In genomic region chr7:6729061-6729817, GRCm38 (mm10) we compare ENCODE assay signal across 8 mouse cellular contexts. TPM values are rescaled to one million over a fixed set of nuclear protein-coding genes. Genes with fewer than 3 reads are reported as not detected.
A peak's percentile ranks its signal among the peaks of the same experiment; 100 is the strongest.
DNase-seq lines count a peak whose midpoint lies in the region; ATAC-seq lines count a peak whose summit lies in the region.

No protein-coding gene starts in this region.

- 47% methylated on average over 37 of the region's 37 CpGs for WGBS in hindbrain, embryonic 10.5 days
- 43% methylated on average over 37 of the region's 37 CpGs for WGBS in lung, embryonic 15.5 days

- peak overlapping the region; percentile 62 for H3K4me3 ChIP-seq in hindbrain, embryonic 10.5 days
- peak overlapping the region; percentile 57 for H3K4me3 ChIP-seq in lung, embryonic 15.5 days

- peak overlapping the region; percentile 53 for H3K9ac ChIP-seq in lung, embryonic 15.5 days

- no peaks in the 10 kb centered on the region for H3K27me3 ChIP-seq in hindbrain, embryonic 10.5 days (ENCODE audit: insufficient read depth, poor library complexity, severe bottlenecking)
- no peaks in the 10 kb centered on the region for H3K27me3 ChIP-seq in lung, embryonic 15.5 days

- peak; percentile 66 for ATAC-seq in lung, embryonic 15.5 days (ENCODE audit: borderline replicate concordance, extremely low read depth, low FRiP score, low TSS enrichment)

- peak; percentile 10 for DNase-seq in T-cell, adult 2 months (ENCODE audit: low spot score)
- DNase-seq in cerebellum, postnatal 10 days: peak; percentile 98 to 99
- peak; percentile 91 to 95 for DNase-seq in frontal cortex, postnatal 10 days (ENCODE audit: low spot score in 2 of 2)
- DNase-seq in hindbrain, embryonic 10.5 days (ENCODE audit: low spot score): peak; percentile 94
- DNase-seq in layer of hippocampus, adult 9-11 months: peak; percentile 97
- DNase-seq in ovary, postnatal 10 days (ENCODE audit: low spot score): peak; percentile 58
- DNase-seq in thymus, postnatal 4 days: peak; percentile 66

- peaks cover 13% of the 10 kb centered on the region for H3K36me3 ChIP-seq in hindbrain, embryonic 10.5 days
- H3K36me3 ChIP-seq in lung, embryonic 15.5 days: peaks cover 11% of the 10 kb centered on the region; the same call in 1 of the 2 replicates

- H3K4me2 ChIP-seq in lung, embryonic 15.5 days: peak overlapping the region; percentile 59

- H3K4me1 ChIP-seq in hindbrain, embryonic 10.5 days (replicated peaks): peaks cover 7% of the 10 kb centered on the region; the same call in 1 of the 2 replicates
- H3K4me1 ChIP-seq in lung, embryonic 15.5 days: no peaks in the 10 kb centered on the region

- H3K27ac ChIP-seq in hindbrain, embryonic 10.5 days: peak overlapping the region; percentile 90
- H3K27ac ChIP-seq in lung, embryonic 15.5 days: peak overlapping the region; percentile 95

- peaks cover 42% of the 10 kb centered on the region for H3K9me3 ChIP-seq in hindbrain, embryonic 10.5 days
- H3K9me3 ChIP-seq in lung, embryonic 15.5 days: peaks cover 18% of the 10 kb centered on the region; the same call in 1 of the 2 replicates

RNA-seq across cellular contexts. Expression of gene Peg3, which starts 1.0 kb away (rescaled TPM):
- polyA plus RNA-seq in hindbrain, embryonic 10.5 days (2016; fragmentation: Nextera tagmentation; extraction: Ambion mirVana): 75.5 and 94.5 TPM in 2 replicates
- 117 and 127 TPM in 2 replicates for polyA plus RNA-seq in lung, embryonic 15.5 days (2015; fragmentation: Nextera tagmentation; extraction: Ambion mirVana)

RNA-seq across cellular contexts. Expression of gene Usp29, which starts 1.1 kb away (rescaled TPM):
- polyA plus RNA-seq in hindbrain, embryonic 10.5 days (2016; fragmentation: Nextera tagmentation; extraction: Ambion mirVana): 7.8 and 10.0 TPM in 2 replicates
- polyA plus RNA-seq in lung, embryonic 15.5 days (2015; fragmentation: Nextera tagmentation; extraction: Ambion mirVana): 3.7 and 4.4 TPM in 2 replicates

RNA-seq across cellular contexts. Expression of gene Zim1, which starts 33.0 kb away (rescaled TPM):
- polyA plus RNA-seq in hindbrain, embryonic 10.5 days (2016; fragmentation: Nextera tagmentation; extraction: Ambion mirVana): 1.00 and 1.0 TPM in 2 replicates
- polyA plus RNA-seq in lung, embryonic 15.5 days (2015; fragmentation: Nextera tagmentation; extraction: Ambion mirVana): 1.2 and 2.9 TPM in 2 replicates

Comparison
In these comparisons a context has a peak if more than half of its experiments do, and no peak if none do; other contexts are left out.
1. Peak in every context shown above with its lines: DNase-seq, ATAC-seq, H3K4me3 ChIP-seq and H3K27ac ChIP-seq.
2. DNase-seq: peak in every context shown above with its lines; median percentile 98 in cerebellum, postnatal 10 days; 97 in layer of hippocampus, adult 9-11 months; 94 in hindbrain, embryonic 10.5 days; 93 in frontal cortex, postnatal 10 days; 66 in thymus, postnatal 4 days; 58 in ovary, postnatal 10 days; 10 in T-cell, adult 2 months.